Mouse (Mus musculus) myocyte (in vitro differentiated cells): ENCODE results near the gene Ipcef1.

Experiments used
- CEBPB ChIP-seq: IDR thresholded peaks from 2 replicates; pipeline ENCODE4 v1.6.1; 2011; ENCODE audit warnings: mild to moderate bottlenecking, moderate library complexity; ENCODE audit not compliant: poor library complexity, insufficient read depth, severe bottlenecking
- E2F4 ChIP-seq: IDR thresholded peaks from one replicate; pipeline ENCODE4 v1.6.1; 2011; ENCODE audit warnings: mild to moderate bottlenecking, control low read depth, moderate library complexity; ENCODE audit not compliant: insufficient read depth
- MAX ChIP-seq: IDR thresholded peaks from one replicate; pipeline ENCODE4 v1.6.1; 2011; ENCODE audit warnings: low read depth, mild to moderate bottlenecking, control low read depth
- MYOD1 ChIP-seq, 3 experiments: IDR thresholded peaks; one replicate each; pipeline ENCODE4 v1.6.1; 2011; ENCODE audit warnings: control low read depth in 2 of 3, low read depth in 2 of 3, mild to moderate bottlenecking in 2 of 3, moderate library complexity in 1 of 3; ENCODE audit not compliant: insufficient read length in 2 of 3, control insufficient read depth in 1 of 3
- MYOG ChIP-seq, 3 experiments: IDR thresholded peaks; one replicate each; pipeline ENCODE4 v1.6.1; 2011; ENCODE audit warnings: control low read depth in 2 of 3, low read depth in 2 of 3, mild to moderate bottlenecking in 2 of 3; ENCODE audit not compliant: insufficient read length in 2 of 3, control insufficient read depth in 1 of 3, insufficient read depth in 1 of 3
- POLR2A ChIP-seq: IDR thresholded peaks from one replicate; pipeline ENCODE4 v1.6.1; 2011; ENCODE audit warnings: low read depth, mild to moderate bottlenecking, control low read depth, moderate library complexity; ENCODE audit not compliant: insufficient read length
- POLR2AphosphoS2 ChIP-seq: IDR thresholded peaks from one replicate; pipeline ENCODE4 v1.6.1; 2011; ENCODE audit warnings: low read depth, control low read depth; ENCODE audit not compliant: insufficient read length
- REST ChIP-seq: IDR thresholded peaks from one replicate; pipeline ENCODE4 v1.6.1; 2011; ENCODE audit warnings: mild to moderate bottlenecking, control low read depth, moderate library complexity; ENCODE audit not compliant: insufficient read depth, insufficient read length
- SRF ChIP-seq: IDR thresholded peaks from one replicate; pipeline ENCODE4 v1.6.1; 2011; ENCODE audit warnings: low read depth; ENCODE audit not compliant: control insufficient read depth, insufficient read length
- TCF12 ChIP-seq: IDR thresholded peaks from one replicate; pipeline ENCODE4 v1.6.1; 2011; ENCODE audit warnings: mild to moderate bottlenecking, control low read depth; ENCODE audit not compliant: poor library complexity, insufficient read depth, severe bottlenecking
- TCF3 ChIP-seq: IDR thresholded peaks from one replicate; pipeline ENCODE4 v1.6.1; 2011; ENCODE audit warnings: low read depth, control low read depth; ENCODE audit not compliant: insufficient read length
- USF1 ChIP-seq: IDR thresholded peaks from one replicate; pipeline ENCODE4 v1.6.1; 2011; ENCODE audit warnings: low read depth, mild to moderate bottlenecking, control low read depth, moderate library complexity

DNA sequence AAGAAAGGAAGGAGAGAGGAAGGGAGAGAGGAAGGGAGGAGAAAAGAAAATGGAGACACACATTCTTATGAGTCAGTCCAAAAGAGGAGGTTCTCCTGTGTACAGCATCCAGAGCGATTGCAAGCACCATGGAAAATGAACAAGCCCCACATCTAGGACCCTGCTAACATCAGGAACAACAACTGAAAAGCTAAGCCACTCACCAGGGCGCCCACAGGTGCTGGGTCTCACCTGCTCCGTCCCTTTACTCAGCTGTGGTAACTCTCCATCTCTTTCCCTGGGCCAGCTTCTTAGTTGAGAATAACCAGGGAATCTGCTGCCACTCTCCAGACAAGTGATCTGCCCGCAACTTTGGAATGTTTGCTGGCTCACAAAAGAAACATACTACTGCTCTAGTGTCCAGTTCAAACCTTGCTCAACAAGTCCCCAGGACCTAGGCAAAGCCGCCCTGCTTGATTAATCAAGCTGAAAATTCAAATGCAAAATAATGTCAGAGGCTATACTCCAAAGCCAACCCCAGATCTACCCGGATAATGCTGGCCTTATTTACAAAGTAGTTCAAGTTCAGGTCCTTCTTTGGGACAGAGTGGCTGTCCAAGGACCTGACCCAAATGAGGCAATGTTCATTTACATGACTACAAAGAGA is 2.4 kb upstream of the Ipcef1 start:
- TF ChIP-seq USF1 (no peak), POLR2A (no peak), POLR2AphosphoS2 (no peak), E2F4 (no peak), SRF (no peak), CEBPB (no peak), MAX (no peak), REST (no peak), MYOG (IDR thresholded peaks at IDR 0.05; ENCODE audit: control insufficient read depth in 1 of 3, insufficient read depth in 1 of 3, insufficient read length in 2 of 3, low read depth in 2 of 3) (no peak), TCF12 (no peak), TCF3 (no peak), MYOD1 (IDR thresholded peaks at IDR 0.05; ENCODE audit: control insufficient read depth in 1 of 3, insufficient read length in 2 of 3, low read depth in 2 of 3) (no peak)
